Mouse (Mus musculus) ES-E14 (cell line): ENCODE results near the gene Ptpn1.

Experiments
- CHD2 ChIP-seq: IDR thresholded peaks from 2 replicates; pipeline ENCODE4 v1.6.1; 2014; ENCODE audit warnings: mild to moderate bottlenecking, low read depth, low read length, inconsistent platforms
- HCFC1 ChIP-seq: IDR thresholded peaks from 2 replicates; pipeline ENCODE4 v1.6.1; 2012; ENCODE audit warnings: low read length, inconsistent platforms, borderline replicate concordance; ENCODE audit not compliant: insufficient read depth
- MAFK ChIP-seq: IDR thresholded peaks from 2 replicates; pipeline ENCODE4 v1.6.1; 2014; ENCODE audit warnings: mild to moderate bottlenecking, low read depth, low read length, inconsistent platforms; ENCODE audit not compliant: insufficient read depth
- ZC3H11A ChIP-seq: IDR thresholded peaks from 2 replicates; pipeline ENCODE4 v1.6.1; 2012; ENCODE audit warnings: low read depth, mild to moderate bottlenecking, inconsistent platforms, low read length, borderline replicate concordance
- ZNF384 ChIP-seq: IDR thresholded peaks from 2 replicates; pipeline ENCODE4 v1.6.1; 2012; ENCODE audit warnings: low read depth, low read length, inconsistent platforms

DNA sequence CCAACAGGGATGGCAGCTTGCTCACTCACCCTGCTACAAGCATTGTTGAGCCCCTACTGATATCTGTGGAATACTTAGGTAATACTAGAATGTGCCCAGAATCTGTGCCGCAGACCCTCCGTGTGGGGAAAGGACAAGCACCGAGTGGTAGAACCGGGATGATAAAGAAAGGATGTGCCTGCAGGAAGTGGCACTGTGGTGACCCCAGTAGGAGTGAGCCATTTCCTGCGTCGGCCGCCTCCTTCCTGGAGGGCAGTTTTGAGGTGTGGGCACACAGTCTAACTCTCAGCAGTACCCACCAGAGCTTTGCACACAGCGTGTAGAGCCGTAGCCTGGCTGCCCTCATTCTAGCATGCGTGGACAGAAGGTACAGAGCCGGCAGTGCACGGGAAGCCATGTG lies 43.9 kb downstream of the Ptpn1 start:
- TF ChIP-seq ZC3H11A (no peak), HCFC1 (no peak), CHD2 (no peak), MAFK (no peak), ZNF384 (no peak)
